Mouse (Mus musculus): ENCODE measurements at regions not wholly inside any gene's neighbourhood (a gene's known extent, or its start where the extent isn't known, plus 50 kb on each side); places are given as distances from the start of the nearest gene placed in this dataset.

DNA sequence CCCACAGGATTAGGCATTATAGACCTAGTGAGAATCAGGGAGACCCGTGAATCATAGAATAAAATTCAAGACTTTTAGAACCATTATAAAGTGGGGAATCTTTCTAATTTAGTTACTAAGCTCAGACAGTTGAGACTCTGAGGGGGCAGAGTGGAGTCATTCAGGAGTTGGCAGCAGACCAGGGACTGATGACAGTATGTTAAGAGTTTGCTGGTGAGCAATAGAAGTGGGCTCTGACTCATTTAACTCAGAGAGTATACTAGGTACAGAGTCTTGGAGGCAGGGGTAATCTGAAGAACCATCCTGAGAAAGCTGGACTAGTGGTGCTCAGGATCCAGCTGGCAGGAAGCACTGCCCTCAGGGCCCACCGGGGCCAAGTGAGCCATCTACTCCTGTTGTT is 184.9 kb upstream of the Npy start:
- Histone ChIP-seq H3K4me1 (ENCODE audit: control insufficient read depth in 2 of 2, insufficient read depth in 2 of 2, low read length in 2 of 2, poor library complexity in 1 of 2) (peaks cover 0 to 2% of the 10 kb centered on the region in 2 experiments; a peak in 1 of 4 replicates), H3K9ac (ENCODE audit: insufficient read depth, low read depth, low read length, poor library complexity, severe bottlenecking) (no peak overlapping the region), H3K4me3 (ENCODE audit: insufficient read depth in 1 of 2, low read depth in 1 of 2, low read length in 2 of 2, poor library complexity in 1 of 2, severe bottlenecking in 1 of 2) (no peak overlapping the region), H3K9me3 (ENCODE audit: control insufficient read depth, insufficient read depth, low read depth, low read length) (no peaks in the 10 kb centered on the region), H3K27ac (ENCODE audit: insufficient read depth, low read depth, low read length, poor library complexity, severe bottlenecking) (no peak overlapping the region), H3K36me3 (ENCODE audit: control insufficient read depth, insufficient read depth, low read length, poor library complexity, severe bottlenecking) (no peaks in the 10 kb centered on the region)
- DNase-seq (ENCODE audit: low read depth, low spot score): no peak
- in situ Hi-C loops (cut with MboI; ENCODE audit: low sequenced_read_pairs in 2 of 2, unreplicated experiment in 2 of 2): no loop called here
- no peak for TF ChIP-seq HCFC1 (IDR thresholded peaks at IDR 0.05; ENCODE audit: borderline replicate concordance, insufficient read depth, low read length)
- no peak for TF ChIP-seq CHD2 (IDR thresholded peaks at IDR 0.05; ENCODE audit: low read depth, low read length)
- no peak for TF ChIP-seq MAFK (IDR thresholded peaks at IDR 0.05; ENCODE audit: insufficient read depth, low read depth, low read length)
- TF ChIP-seq ZC3H11A (IDR thresholded peaks at IDR 0.05; ENCODE audit: borderline replicate concordance, low read depth, low read length): no peak
- no peak for TF ChIP-seq ZNF384 (IDR thresholded peaks at IDR 0.05; ENCODE audit: low read depth, low read length)

DNA sequence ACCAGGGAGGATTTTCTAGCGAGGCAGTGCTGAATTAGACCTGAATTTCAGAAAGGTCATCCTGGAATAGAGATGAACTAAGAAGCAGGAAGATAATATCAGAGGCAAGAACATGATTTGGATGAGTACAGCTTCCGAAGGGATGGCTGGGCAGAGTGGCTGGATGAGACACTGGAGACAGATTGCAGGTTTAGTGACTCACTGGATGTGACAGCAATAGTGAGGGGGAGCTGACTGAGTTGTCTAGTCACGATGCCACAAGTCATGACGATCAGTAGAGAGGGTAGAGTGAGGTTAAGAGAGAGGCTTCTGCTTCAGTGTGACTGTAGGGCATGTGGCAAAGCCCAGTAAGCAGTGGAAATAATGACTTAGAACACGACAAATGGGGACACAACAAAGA is 181.3 kb upstream of the Npy start:
- TF ChIP-seq CHD2 (IDR thresholded peaks at IDR 0.05; ENCODE audit: low read depth, low read length) (no peak), HCFC1 (IDR thresholded peaks at IDR 0.05; ENCODE audit: borderline replicate concordance, insufficient read depth, low read length) (no peak), MAFK (IDR thresholded peaks at IDR 0.05; ENCODE audit: insufficient read depth, low read depth, low read length) (no peak), ZNF384 (IDR thresholded peaks at IDR 0.05; ENCODE audit: low read depth, low read length) (no peak), ZC3H11A (IDR thresholded peaks at IDR 0.05; ENCODE audit: borderline replicate concordance, low read depth, low read length) (no peak)

DNA sequence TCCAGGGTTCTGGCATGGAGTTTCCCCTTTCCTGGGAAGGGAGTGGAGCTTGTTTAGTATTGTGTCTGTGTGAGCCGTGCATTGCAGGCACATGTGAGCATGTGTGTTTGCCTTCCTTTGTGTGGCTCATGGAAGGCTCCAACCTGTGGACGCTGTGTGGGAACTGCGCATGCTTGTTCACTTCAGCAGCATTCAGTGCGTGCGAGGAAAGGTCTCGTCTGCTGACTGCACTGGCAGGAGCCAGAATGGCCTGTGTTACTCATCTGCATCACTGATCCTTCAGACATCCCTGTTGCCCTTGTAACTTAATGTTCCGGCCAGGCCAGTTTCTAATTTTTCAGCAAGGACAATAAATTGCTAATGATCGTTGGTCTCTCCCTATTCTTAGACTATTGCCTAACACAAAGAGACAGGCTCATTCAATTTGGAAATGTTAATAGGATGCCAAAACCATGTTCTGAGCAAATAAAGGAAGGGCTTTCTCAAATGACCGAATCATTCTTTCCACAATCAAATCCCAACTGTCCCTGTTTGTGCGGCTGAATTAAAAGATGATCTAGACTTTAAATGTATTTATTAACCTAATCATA is 167.9 kb upstream of the Npy start:
- TF ChIP-seq ZC3H11A (IDR thresholded peaks at IDR 0.05; ENCODE audit: borderline replicate concordance, low read depth, low read length) (no peak), ZNF384 (IDR thresholded peaks at IDR 0.05; ENCODE audit: low read depth, low read length) (no peak), MAFK (IDR thresholded peaks at IDR 0.05; ENCODE audit: insufficient read depth, low read depth, low read length) (no peak), CHD2 (IDR thresholded peaks at IDR 0.05; ENCODE audit: low read depth, low read length) (no peak), HCFC1 (IDR thresholded peaks at IDR 0.05; ENCODE audit: borderline replicate concordance, insufficient read depth, low read length) (no peak)
- no peak for DNase-seq (ENCODE audit: low read depth, low spot score)
- Histone ChIP-seq H3K4me3 (ENCODE audit: insufficient read depth in 1 of 2, low read depth in 1 of 2, low read length in 2 of 2, poor library complexity in 1 of 2, severe bottlenecking in 1 of 2) (no peak overlapping the region), H3K27ac (ENCODE audit: insufficient read depth, low read depth, low read length, poor library complexity, severe bottlenecking) (no peak overlapping the region), H3K4me1 (ENCODE audit: control insufficient read depth in 2 of 2, insufficient read depth in 2 of 2, low read length in 2 of 2, poor library complexity in 1 of 2) (no peaks in the 10 kb centered on the region; a peak in 1 of 4 replicates), H3K9me3 (ENCODE audit: control insufficient read depth, insufficient read depth, low read depth, low read length) (no peaks in the 10 kb centered on the region), H3K9ac (ENCODE audit: insufficient read depth, low read depth, low read length, poor library complexity, severe bottlenecking) (no peak overlapping the region), H3K36me3 (ENCODE audit: control insufficient read depth, insufficient read depth, low read length, poor library complexity, severe bottlenecking) (no peaks in the 10 kb centered on the region)
- in situ Hi-C loops (cut with MboI; ENCODE audit: low sequenced_read_pairs in 2 of 2, unreplicated experiment in 2 of 2): no loop called here

More for the DNA sequence above, 181.3 kb upstream of the Npy start:
- H3K4me3 ChIP-seq (ENCODE audit: insufficient read depth in 1 of 2, low read depth in 1 of 2, low read length in 2 of 2, poor library complexity in 1 of 2, severe bottlenecking in 1 of 2): no peak overlapping the region
- H3K27ac ChIP-seq (ENCODE audit: insufficient read depth, low read depth, low read length, poor library complexity, severe bottlenecking): no peak overlapping the region; the same call in 1 of the 2 replicates
- no peak overlapping the region for H3K9ac ChIP-seq (ENCODE audit: insufficient read depth, low read depth, low read length, poor library complexity, severe bottlenecking)
- in situ Hi-C loops (cut with MboI; ENCODE audit: low sequenced_read_pairs in 2 of 2, unreplicated experiment in 2 of 2): no loop called here
- DNase-seq (ENCODE audit: low read depth, low spot score): no peak
- no peaks in the 10 kb centered on the region for H3K4me1 ChIP-seq (ENCODE audit: control insufficient read depth in 2 of 2, insufficient read depth in 2 of 2, low read length in 2 of 2, poor library complexity in 1 of 2)
- H3K36me3 ChIP-seq (ENCODE audit: control insufficient read depth, insufficient read depth, low read length, poor library complexity, severe bottlenecking): no peaks in the 10 kb centered on the region
- H3K9me3 ChIP-seq (ENCODE audit: control insufficient read depth, insufficient read depth, low read depth, low read length): no peaks in the 10 kb centered on the region

DNA sequence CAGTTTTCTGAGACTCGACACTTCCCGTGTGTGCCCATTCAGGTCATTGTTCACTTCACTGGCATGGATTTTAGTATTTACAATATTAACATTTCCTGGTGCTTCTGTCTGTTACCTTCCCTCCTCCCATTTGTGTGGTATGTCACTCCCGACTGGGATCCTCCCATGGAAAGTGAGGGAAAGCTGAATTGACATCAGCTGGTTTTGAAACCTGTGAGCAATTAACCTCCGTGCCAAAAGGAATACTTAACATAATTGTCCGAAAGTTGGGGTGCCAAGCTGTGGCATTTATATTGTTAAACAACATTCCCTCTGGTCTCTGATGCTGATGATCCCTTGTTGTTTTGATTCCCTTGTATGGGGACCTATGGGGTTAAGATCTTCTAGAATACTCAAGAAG is 167.3 kb upstream of the Npy start:
- Histone ChIP-seq H3K4me3 (ENCODE audit: insufficient read depth in 1 of 2, low read depth in 1 of 2, low read length in 2 of 2, poor library complexity in 1 of 2, severe bottlenecking in 1 of 2) (no peak overlapping the region), H3K36me3 (ENCODE audit: control insufficient read depth, insufficient read depth, low read length, poor library complexity, severe bottlenecking) (no peaks in the 10 kb centered on the region), H3K9ac (ENCODE audit: insufficient read depth, low read depth, low read length, poor library complexity, severe bottlenecking) (no peak overlapping the region), H3K9me3 (ENCODE audit: control insufficient read depth, insufficient read depth, low read depth, low read length) (no peaks in the 10 kb centered on the region), H3K27ac (ENCODE audit: insufficient read depth, low read depth, low read length, poor library complexity, severe bottlenecking) (no peak overlapping the region), H3K4me1 (ENCODE audit: control insufficient read depth in 2 of 2, insufficient read depth in 2 of 2, low read length in 2 of 2, poor library complexity in 1 of 2) (no peaks in the 10 kb centered on the region; a peak in 1 of 4 replicates)
- in situ Hi-C loops (cut with MboI; ENCODE audit: low sequenced_read_pairs in 2 of 2, unreplicated experiment in 2 of 2): no loop called here
- TF ChIP-seq CHD2 (IDR thresholded peaks at IDR 0.05; ENCODE audit: low read depth, low read length) (no peak), MAFK (IDR thresholded peaks at IDR 0.05; ENCODE audit: insufficient read depth, low read depth, low read length) (no peak), HCFC1 (IDR thresholded peaks at IDR 0.05; ENCODE audit: borderline replicate concordance, insufficient read depth, low read length) (no peak), ZNF384 (IDR thresholded peaks at IDR 0.05; ENCODE audit: low read depth, low read length) (no peak), ZC3H11A (IDR thresholded peaks at IDR 0.05; ENCODE audit: borderline replicate concordance, low read depth, low read length) (no peak)
- no peak for DNase-seq (ENCODE audit: low read depth, low spot score)
